Mouse (Mus musculus) T-helper 2 cell (primary cell): Measurements from ENCODE around the gene Erbb4.
"Not testable (repeated sequence)": the region's sequence is repeated elsewhere in the genome, so short reads cannot be mapped to it uniquely, and the experiment has no call there.

Experiments
- in situ Hi-C: fragments of 300-600 bp; cut with MboI, MseI; formaldehyde crosslinking; loops from one replicate; pipeline ENCODE4 v1.15.1; 2025; ENCODE audit warnings: high pct_unique_total_duplicates

Gene Erbb4

DNA sequence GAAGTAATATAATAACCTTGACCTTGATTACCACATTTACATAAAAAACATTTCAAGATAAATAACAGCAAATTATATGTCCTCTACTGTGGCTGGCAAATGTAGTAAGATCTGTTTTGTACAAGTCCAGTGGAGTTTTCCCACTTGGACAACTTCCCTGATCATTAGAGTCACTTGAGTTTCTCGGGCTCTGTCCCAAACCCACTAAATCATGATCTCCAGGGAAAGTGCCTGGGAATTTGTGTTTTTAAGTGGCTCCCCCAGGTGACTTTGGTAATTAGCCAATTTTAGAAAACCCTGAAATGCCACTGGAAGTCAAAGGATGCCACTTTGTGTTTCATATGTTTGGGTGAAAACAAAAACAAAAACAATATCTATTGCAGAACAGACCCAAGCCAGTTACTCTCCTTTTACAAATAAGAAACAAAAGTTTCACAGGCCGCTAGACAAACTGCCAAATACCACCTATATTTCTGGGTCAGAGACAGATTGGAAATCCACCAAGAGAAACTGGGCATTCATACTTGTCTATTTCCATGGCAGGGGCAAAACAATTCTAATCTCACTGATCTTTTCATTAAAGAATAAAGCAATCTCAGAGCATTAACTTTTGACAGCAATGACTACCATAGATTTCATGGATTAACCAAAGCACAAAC lies 234.8 kb downstream of the Erbb4 start:
- in situ Hi-C loops, result no loop called here

DNA sequence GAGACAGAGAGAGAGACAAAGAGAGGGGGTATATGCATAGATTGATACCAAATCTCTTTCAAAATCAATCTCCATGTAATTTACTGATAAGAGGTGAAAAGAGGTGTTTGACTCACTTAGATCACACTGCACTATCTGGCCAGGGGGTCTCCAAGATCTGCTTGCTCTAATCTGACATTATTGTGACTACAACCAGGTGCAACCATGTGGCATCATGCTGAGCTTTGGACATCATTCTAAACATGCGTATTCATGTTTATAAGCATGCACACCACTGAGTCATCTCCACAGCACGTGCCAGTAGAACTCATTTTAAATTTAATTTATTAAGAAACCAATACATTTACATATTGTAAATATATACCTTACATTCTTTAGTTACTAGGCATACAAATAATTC lies 247.5 kb downstream of the Erbb4 start:
- in situ Hi-C loops, result no loop called here

DNA sequence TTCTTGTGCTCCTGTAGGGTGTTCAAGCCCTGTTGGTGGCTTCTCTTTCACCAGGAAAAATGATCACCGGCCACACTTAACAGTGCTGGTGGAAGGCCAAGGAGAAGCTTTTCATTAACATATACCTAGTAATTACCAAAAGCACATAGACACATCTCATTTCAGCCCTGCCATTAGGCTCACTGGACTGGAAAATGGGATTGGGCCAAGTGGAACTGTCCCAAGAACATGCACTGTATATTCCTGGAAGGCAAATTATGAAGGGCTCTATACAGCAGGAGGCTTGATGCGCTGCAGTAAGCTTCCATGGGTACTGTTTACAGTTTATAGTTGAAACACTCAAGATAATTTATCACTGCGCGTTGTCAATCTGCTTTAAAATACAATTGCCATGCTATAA lies 248.4 kb downstream of the Erbb4 start:
- in situ Hi-C loops, result no loop called here

DNA sequence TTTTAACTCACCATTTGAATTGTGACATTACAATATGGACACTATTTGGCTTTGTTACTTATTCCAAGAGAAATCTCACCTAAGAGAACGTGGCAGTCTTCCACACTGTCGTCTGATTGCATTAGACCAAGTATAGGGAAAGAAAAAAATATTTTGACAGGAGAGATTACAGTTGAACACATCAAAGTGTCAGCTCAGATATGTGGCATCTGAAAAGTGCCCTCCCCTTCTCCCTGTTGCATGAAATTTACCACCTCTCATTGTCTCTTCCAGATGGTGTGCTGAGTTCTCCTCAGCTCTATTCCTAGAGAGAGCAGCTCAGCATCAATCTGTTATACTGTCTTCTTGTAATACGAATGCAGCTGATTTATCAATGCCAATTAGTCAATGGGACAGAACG lies 268.5 kb downstream of the Erbb4 start:
- in situ Hi-C loops, result no loop called here

DNA sequence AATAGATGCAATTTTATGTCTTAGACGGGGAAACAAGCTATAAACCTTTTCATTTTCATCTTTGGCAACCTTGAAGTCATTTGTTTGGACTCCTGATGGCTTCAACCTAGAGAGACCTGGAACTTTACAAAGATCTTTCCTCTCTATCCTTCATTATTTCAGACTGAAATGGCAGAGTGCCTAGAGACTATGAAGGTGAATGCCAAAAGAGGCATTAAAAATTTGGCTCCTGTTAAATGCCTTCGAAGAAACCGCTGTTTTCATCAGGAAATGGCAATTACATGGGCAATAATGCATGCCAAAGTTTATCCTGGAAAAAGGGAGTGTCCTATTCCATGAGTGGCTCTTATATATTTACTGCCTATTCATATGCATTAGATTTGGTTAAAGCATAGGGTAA lies 273.2 kb downstream of the Erbb4 start:
- in situ Hi-C loops, result no loop called here

DNA sequence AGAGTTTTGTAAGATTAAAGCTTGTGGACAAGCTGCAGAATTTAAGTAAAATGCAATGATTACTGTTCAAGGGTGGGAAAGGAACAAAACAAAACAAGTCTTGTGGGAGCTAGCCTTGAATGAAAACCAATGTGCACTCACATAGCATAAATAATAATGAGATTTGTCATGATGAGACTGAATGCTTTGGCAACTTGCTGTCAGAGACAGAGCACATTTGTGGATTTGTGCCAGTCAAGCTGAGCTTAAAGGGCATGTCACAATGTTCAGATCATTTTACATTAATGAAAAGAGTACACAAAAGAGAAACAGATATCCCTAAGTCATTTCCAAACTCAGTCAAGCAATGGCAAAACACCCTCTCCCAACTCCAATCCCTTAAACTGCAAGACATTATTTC lies 275.8 kb downstream of the Erbb4 start:
- in situ Hi-C loops, result no loop called here

DNA sequence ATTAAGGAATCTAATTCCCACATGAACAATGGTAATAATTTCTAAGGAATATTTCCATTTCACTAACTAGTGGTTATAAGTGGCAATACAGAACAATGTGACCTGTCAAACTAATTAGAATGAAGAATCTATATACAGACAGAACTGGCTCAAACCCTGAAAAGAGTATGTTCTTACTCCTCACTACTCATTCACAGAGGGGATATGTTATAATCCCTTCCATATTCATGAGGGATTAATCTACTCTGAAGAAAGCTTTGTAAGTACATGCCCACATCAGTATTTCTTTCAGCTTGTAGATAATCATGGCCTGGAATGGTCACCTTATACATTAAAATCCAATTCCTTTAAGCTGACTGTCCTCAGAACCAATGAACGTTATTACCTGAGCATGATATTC lies 276.3 kb downstream of the Erbb4 start:
- in situ Hi-C loops, result no loop called here

DNA sequence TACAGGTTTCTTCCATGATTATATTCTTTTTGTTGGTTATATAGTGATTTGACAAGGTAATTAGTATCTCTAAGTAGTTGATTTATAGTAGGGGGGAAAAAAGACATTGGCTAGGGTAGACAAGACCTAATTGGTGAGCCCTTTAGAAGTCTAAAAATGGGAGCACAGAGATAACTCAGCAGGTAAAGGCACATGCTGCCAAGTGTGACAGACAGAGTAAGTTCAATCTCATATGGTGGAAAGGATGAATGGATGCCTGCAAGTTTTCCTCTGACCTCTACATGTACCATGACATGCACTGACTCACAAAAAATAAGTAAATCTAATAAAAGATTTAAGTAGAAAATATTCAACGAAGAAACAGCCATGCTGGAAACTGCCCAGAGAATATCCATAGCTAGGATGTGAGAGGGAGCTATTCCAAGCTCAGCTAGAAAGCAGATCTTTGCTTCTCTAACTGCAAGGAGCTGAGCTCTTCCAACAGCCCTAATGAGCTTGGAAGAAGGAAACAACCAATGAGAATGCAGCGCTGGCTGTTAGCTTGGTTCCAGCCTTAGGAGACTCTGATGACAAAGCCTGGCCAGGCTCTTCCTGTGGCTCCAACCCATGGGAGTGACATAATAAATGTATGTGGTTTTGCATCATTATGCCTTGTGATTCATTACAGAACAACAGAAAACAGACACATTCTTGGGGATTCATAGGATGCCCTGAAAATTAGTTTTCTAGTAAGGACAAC lies 277.2 kb downstream of the Erbb4 start:
- in situ Hi-C loops, result no loop called here

DNA sequence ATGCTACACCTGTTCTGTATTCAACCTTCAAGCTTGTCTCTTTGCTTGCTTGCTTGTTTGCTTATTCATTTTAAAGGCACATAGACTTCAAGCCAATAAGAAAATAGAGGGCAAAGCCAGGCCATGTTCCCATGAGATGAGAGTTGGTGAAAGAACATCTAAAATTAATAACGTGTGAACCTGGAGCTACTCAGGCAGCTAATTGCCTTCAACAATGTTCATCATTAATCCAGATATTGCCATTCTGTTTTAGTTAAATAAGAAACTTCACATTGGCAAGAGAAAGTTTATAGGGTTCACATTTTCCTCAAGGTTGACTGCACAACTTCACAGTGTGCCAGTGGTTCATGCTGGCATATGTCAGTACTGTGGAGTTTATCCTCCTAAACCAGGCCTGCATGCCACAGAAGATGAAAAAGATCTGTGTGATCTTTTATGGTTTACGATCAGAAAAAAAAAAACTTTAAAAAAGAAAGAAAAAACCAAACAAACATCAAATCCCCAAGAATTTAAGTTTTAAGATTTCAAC lies 284.7 kb downstream of the Erbb4 start:
- in situ Hi-C loops, result no loop called here

DNA sequence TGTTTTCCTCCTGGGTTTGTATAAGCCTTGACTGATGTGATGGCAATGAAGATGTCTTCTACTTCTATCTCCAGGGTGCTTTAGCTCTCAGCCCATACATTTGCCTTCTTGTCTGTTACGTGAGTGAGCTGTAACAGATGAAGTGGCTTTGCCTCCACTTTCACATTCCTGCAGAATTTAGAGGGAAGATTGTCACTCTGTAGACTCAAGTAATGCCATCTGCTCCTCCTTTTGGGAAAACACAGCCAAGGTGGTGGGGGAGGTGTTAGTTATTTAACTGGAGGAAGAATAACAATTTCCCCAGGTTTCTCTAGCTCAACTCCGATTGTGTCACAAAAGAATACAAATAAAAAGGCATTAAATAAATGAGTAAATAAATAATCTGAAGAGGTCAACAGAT lies 301.1 kb downstream of the Erbb4 start:
- in situ Hi-C loops, result no loop called here

DNA sequence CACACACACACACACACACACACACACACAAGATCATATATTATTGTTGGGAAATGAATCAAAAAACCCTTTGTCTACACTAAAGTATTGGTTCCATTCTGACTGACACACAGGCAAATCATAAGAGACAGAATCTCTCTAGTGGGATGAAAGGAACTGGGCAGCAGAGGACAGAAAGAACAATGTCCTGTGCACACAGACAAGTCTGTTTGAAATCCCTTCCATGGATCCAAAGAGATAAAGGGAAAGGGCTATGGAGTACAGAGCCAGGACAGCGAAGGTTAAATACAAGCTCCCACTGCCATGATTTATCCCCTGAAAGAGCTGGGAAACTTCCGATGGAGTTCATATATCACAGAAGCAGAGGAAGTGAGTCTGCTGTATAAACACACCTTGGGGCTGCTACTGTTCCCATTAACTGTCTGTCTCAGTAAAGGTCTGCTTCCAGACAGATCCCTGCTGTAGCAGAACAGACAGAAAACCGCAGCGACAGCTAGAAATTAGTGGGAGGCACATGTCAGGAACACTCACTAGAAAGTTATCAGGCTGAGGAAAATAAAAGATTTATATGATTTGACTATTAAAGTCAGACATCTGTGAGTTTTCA lies 320.3 kb downstream of the Erbb4 start:
- in situ Hi-C loops, result no loop called here

DNA sequence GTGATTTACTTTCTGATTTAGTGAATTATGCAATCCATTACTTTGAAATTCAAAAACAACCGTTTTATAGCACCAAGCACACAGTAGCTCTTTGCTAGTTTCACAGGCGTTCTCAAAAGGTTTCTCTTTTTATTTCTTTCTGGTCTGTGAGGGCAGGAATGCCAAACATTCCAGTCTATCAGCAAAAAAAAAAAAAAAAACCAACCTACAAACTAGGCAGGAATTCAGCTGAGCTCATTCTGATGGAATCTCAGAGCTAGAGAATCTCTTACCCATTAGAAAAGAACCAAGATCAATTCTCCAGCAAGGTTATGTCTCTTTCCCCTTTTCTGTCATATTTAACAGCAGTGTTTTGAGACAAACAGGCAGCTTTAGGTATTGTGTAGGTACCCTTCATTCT lies 327.2 kb downstream of the Erbb4 start:
- in situ Hi-C loops, result no loop called here

DNA sequence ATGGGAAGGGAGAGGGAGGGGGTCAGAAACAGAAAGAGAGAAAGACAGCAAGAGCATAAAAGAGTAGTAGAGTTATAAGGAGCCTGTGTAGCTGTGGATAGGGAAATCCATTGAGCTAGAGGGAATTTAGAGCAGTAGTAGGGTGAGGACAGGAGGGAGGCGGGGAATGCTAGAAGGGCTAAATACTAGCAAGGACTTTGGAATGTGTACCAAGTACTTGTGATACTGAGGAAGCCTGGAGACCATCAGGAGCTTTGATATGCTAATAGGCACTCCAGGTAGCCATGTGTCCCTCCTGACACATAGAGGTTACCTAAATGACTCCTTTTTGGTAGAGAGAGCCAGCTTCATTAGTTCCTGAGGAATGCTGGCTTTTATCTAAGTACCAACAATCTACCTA lies 327.8 kb downstream of the Erbb4 start:
- in situ Hi-C loops, result no loop called here

DNA sequence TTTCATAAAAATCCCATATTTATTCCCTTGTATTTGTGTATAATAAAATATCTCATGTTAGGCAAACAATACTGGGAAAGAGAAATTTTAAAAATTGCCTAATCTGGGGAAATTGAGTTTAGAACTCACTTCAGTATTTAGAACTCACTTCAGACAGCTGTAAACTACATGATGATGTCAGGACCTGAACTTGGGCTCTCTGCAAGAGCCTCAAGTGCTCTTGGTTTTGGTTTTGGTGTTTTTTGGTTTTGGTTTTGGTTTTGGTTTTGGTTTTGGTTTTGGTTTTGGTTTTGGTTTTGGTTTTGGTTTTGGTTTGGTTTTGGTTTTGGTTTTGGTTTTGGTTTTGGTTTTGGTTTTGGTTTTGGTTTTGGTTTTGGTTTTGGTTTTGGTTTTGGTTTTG lies 341.8 kb downstream of the Erbb4 start:
- in situ Hi-C loops, result not testable (repeated sequence)

DNA sequence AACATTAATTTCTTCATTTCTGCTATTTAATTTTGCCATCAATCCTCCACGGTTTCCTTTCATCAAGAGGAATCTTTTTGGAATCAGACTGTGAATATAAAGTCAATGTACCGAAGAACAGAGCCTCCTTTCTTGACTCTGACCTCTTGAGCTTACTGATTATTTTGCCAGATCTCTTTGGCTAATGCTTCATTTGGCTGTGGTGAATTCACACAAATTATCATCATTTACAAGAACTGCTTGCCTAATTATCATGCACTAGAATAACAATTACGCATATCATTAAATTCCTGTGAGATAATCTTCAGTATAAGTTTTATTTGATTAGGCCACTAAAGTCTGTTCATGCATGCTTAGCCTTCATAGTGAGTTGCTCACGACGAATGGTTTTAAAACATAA lies 345.4 kb downstream of the Erbb4 start:
- in situ Hi-C loops, result no loop called here

DNA sequence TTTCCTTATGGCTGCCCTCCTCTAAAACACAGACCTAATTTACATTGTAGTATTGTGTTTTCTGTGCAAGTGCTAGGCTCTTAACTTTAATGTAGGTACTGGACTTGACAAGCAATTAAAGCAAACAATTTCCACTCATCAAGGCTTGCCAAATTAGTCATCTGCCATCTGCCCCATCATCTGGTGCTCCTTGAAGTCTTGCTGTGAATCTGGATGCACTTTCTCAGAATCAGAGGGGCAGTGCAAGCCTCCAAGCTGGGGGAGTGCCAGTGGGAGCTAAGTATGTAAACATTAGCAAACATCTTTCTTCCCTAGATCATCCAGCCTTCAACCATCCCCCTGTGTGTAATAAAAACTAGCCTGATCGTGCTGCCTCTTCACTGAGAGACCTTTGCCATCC lies 358.9 kb downstream of the Erbb4 start:
- in situ Hi-C loops, result no loop called here

DNA sequence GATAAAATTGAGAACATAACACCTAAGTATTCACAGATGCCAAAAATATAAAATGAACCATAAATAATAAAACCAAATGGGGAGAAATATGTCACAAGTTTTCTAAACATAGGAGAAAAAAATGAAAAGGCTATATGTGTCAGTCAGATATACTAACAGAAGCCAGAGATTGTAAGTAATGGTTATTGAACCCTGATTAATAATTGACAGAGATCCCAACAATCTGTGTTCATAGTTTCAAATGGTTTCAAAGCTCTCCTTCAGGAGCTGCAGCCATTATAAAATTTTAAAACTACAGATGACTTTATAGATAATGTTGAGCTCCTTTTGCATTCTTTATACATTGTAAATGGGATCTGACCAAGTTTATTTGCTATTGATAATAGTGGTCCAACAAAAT lies 426.4 kb downstream of the Erbb4 start:
- in situ Hi-C loops, result no loop called here

DNA sequence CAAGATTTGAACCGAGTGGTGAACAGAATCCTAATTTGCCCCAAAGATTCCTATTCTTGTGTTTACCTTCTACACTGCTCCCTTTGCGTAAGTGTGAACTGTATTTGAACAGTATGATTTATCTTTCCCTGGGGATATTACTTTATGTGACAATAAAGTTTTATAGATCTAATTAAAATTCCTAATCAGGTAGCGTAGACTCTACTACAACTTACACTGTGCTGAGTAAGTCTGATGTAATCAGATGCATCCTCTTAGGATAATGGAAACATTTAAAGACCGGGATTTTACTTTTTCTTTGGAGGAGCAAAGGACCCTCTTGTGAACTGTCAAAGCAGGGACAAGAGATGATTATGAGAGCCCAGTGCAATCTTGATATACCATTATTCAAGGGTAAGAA lies 433.2 kb downstream of the Erbb4 start:
- in situ Hi-C loops, result no loop called here

DNA sequence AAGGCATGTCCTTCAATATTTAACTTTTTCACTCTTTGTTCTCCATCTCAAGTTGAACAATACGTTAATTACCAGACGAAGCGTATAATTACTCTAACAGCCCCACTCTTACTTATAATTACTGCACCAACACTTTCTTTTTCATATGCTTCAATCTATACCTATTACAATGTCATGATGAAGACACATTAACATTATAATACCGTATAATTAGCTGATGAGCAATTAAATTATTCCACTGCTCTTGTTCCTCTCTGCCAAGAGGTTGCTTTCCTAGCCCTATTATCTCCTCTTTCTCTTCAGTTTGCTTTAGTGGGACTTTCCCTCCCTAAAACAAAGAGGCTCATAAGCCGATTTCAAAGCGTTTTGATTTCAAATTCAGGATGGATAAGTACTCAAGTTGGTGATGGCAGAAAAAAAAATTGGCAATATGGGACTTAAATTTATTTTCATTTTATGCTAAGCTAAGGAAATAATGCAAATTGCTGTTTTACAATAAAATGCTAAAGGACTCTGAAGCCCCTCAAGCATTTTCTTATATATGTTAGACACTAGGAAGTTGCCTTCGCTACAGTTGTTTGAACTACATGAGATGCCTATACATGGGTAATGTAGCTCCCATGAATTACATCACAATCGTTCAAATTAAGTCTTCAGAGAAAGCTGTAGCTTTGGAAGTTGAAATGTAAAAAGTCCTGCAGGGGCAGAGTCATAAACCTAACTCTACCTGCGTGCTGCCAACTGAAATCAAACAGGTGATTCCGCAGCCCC lies 440.8 kb downstream of the Erbb4 start:
- in situ Hi-C loops, result no loop called here

DNA sequence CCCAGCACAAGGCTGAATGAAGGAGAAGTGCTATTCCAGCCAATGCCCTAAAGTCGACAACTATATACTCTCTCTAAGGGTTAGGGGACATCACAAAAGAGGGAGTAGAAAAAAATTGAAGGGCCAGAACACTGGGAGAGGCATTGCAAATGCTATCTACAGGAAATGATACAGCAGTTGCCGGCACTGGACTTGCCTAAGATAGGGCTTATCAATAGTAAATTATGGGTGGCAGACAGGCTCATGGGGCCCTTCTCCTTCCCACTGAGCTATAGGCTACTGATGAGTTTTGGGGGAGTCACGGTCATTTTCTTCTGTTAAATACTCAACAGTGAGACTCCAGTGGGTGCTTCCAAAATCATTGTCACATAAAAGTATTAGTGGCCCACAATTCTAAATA lies 517.4 kb downstream of the Erbb4 start:
- in situ Hi-C loops, result loop anchor here (10.0 kb wide), 1 partner anchor 496 kb away; no protein-coding TSS in a partner anchor

DNA sequence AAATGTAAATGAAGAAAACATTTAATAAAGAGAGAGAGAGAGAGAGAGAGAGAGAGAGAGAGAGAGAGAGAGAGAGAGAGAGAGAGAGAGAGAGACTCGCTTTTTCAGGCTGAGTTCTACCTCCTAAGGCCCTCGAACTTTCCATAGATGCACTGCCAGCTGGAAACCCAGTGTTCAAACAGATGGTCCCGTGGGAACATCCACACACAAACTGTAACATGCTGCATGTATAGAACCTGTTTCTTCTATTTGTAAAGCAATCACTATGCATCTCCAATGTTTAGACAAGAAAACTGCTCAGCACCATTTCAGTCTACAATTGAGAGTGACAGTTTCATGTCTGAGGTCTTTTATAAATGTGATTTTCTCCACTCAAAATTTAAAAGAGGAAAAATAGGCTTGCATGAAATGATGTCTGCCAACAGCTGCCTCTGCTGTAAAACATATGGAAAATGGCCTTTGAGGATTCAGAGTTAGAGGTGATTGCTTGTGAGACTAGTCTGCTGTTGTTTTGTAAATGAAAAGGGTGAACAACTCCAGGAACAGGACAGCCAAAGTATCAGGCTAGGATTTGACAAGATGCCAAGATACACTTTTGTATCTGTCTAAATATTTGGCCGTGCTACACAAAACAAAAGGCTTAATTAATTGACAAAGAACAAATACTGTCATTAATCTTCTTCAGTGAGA lies 533.9 kb downstream of the Erbb4 start:
- in situ Hi-C loops, result no loop called here

DNA sequence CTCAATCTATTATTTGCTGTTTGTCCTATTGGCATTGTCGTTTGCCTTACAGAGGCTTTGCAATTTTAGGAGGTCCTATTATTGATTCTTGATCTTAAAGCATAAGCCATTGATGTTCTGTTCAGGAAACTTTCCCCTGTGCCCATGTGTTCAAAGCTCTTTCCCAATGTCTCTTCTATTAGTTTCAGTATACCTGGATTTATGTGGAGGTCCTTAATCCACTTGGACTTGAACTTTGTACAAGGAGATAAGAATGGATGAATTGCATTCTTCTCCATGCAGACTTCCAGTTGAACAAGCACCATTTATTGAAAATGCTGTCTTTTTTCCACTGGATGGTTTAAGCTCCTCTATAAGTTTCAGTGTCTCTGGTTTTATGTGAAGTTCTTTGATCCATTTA lies 536.9 kb downstream of the Erbb4 start:
- in situ Hi-C loops, result no loop called here
